Mouse (Mus musculus) neural tube, embryonic 11.5 days (tissue): Measurements from ENCODE around the gene Tshz2. TPM values are rescaled to one million over a fixed set of nuclear protein-coding genes. Genes with fewer than 3 reads are reported as not detected.

Experiments used
- ATAC-seq: fragments of 200-750 bp; cut with Nextera tagmentation; 2 replicates; pipeline ENCODE4 v1.8.0; 2017; ENCODE audit warnings: moderate number of reproducible peaks, mild to moderate bottlenecking, moderate TSS enrichment, moderate library complexity; ENCODE audit not compliant: insufficient read depth, low FRiP score, low TSS enrichment
- DNase-seq: peaks from one replicate; pipeline ENCODE4 v3.0.0-alpha.2; 2015; ENCODE audit warnings: low spot score
- H3K27ac ChIP-seq: fragments of 300-500 bp; sonication (generic); 2 replicates; pipeline ENCODE4 v1.5.1; 2014; ENCODE audit warnings: low read depth, mild to moderate bottlenecking, low read length
- H3K27me3 ChIP-seq: fragments of 300-500 bp; sonication (generic); 2 replicates; pipeline ENCODE4 v1.6.1; 2014; ENCODE audit warnings: mild to moderate bottlenecking, low read length, mixed read lengths; ENCODE audit not compliant: control insufficient read depth, insufficient read depth
- H3K36me3 ChIP-seq: fragments of 300-500 bp; sonication (generic); 2 replicates; pipeline ENCODE4 v1.6.1; 2014; ENCODE audit warnings: mild to moderate bottlenecking, low read length, moderate library complexity, mixed read lengths; ENCODE audit not compliant: control insufficient read depth, insufficient read depth
- H3K4me1 ChIP-seq: fragments of 300-500 bp; sonication (generic); 2 replicates; pipeline ENCODE4 v1.6.1; 2014; ENCODE audit warnings: low read length, mixed read lengths; ENCODE audit not compliant: control insufficient read depth, insufficient read depth
- H3K4me2 ChIP-seq: fragments of 300-500 bp; sonication (generic); 2 replicates; pipeline ENCODE4 v1.6.1; 2014; ENCODE audit warnings: low read depth, mild to moderate bottlenecking, moderate library complexity
- H3K4me3 ChIP-seq: fragments of 300-500 bp; sonication (generic); 2 replicates; pipeline ENCODE4 v1.5.1; 2014; ENCODE audit warnings: low read depth, low read length
- H3K9ac ChIP-seq: fragments of 300-500 bp; sonication (generic); 2 replicates; pipeline ENCODE4 v1.6.1; 2014; ENCODE audit warnings: mild to moderate bottlenecking, low read length
- H3K9me3 ChIP-seq: fragments of 300-500 bp; sonication (generic); 2 replicates; pipeline ENCODE4 v1.6.1; 2016; ENCODE audit warnings: low read length; ENCODE audit not compliant: control insufficient read depth
- WGBS: fragments of 180-500 bp; shearing (Covaris S2); extraction: QIAGEN DNeasy Blood & Tissue Kit; methylation state at CpG from one replicate; pipeline ENCODE4 v1.1.7; 2014; 5-methylcytosine and 5-hydroxymethylcytosine counted together
- polyA plus RNA-seq: library from polyadenylated mRNA; unstranded; fragments of >200 nt; fragmentation: Nextera tagmentation; extraction: Ambion mirVana; gene quantifications from 2 replicates; pipeline ENCODE4 v1.2.1, GENCODE M21; 2014

Tshz2 gene
- polyA plus RNA-seq, 1 experiment from 2014 or later = 9.1 TPM

DNA sequence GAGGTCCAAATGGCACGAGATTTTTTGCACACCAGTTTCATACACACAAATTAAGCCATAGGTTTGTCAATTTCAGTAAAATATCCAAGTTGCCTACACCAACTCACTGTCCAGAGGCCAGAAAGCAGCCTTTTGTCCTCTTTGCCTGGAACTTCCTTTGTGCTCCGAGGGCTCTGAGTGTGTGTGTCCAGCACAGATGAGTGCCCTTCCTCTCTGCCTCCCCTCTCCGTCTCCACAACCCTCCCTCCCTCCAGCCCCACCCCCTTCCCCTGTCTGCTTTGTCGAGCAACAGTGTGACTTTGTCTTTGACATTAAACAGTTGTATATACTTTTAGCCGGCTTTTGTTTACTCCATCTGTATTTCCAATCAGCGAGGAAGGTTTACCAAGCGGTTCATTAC, 201.8 kb downstream of the Tshz2 start:
- DNase-seq = peak; percentile 40
- no peak overlapping the region for H3K4me3 ChIP-seq
- peak; percentile 53 for ATAC-seq
- 31% methylated on average over 7 of the region's 7 CpGs for WGBS
- H3K9me3 ChIP-seq = no peaks in the 10 kb centered on the region
- no peak overlapping the region for H3K9ac ChIP-seq
- peaks cover 16% of the 10 kb centered on the region for H3K4me1 ChIP-seq
- no peak overlapping the region for H3K27ac ChIP-seq
- no peaks in the 10 kb centered on the region for H3K27me3 ChIP-seq
- H3K4me2 ChIP-seq = no peak overlapping the region
- no peaks in the 10 kb centered on the region for H3K36me3 ChIP-seq

DNA sequence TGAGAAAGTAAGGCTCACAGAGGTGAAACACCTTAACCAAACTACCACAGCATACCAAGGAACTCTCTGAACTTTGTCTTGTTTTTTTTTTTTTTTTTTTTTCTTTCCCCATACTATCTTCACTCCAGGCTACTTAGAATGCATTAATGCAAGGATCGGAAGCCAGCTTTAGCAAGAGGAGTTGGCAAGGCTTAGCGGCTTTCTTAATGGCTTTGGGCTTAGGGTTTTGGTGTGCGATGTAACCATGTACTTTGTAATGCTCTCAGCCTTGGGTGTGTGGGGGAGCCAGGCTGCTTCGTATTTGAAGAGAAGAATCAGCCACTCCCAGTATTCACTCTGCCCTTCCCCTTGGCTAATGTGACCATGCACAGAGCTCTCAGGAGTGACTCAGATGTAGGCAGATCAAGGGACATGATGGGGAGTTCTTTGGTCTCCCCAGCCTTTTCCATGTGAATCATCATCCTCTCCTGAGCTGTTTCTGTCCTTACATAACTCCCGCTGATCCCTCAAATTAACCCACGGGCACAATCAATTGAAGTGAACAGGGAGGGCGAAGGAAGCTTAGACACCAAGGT, 204.3 kb downstream of the Tshz2 start:
- H3K4me3 ChIP-seq = no peak overlapping the region
- no peaks in the 10 kb centered on the region for H3K9me3 ChIP-seq
- WGBS = 88% methylated on average over 7 of the region's 7 CpGs
- H3K9ac ChIP-seq = no peak overlapping the region
- H3K36me3 ChIP-seq = no peaks in the 10 kb centered on the region
- DNase-seq (no peak), ATAC-seq (no peak)
- H3K4me1 ChIP-seq = peaks cover 12% of the 10 kb centered on the region
- H3K27me3 ChIP-seq = no peaks in the 10 kb centered on the region
- no peak overlapping the region for H3K4me2 ChIP-seq
- no peak overlapping the region for H3K27ac ChIP-seq

DNA sequence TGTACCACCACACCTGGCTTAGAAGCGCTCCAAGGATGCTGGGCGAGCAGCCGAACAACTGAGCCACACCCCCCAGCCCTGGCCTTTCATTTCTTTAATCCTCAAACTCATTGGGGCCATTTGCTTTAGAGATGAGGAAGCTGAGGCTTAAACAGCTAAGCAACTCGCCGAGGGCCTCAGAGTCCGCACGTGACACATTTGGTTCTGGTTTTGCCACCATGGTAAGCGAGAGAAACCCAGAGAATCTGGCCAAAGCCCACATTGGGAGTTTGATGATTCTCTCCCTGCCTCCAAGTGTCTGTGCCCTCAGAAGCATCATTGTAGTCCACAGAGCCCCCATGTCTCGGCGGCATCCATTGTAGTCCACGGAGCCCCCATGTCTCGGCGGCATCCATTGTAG, 205.7 kb downstream of the Tshz2 start:
- H3K4me3 ChIP-seq = no peak overlapping the region
- 97% methylated on average over 13 of the region's 13 CpGs for WGBS
- no peak overlapping the region for H3K27ac ChIP-seq
- no peak overlapping the region for H3K4me2 ChIP-seq
- H3K4me1 ChIP-seq = peaks cover 6% of the 10 kb centered on the region
- ATAC-seq (no peak), DNase-seq (no peak)
- no peaks in the 10 kb centered on the region for H3K9me3 ChIP-seq
- H3K27me3 ChIP-seq = no peaks in the 10 kb centered on the region
- H3K36me3 ChIP-seq = no peaks in the 10 kb centered on the region
- H3K9ac ChIP-seq = no peak overlapping the region

DNA sequence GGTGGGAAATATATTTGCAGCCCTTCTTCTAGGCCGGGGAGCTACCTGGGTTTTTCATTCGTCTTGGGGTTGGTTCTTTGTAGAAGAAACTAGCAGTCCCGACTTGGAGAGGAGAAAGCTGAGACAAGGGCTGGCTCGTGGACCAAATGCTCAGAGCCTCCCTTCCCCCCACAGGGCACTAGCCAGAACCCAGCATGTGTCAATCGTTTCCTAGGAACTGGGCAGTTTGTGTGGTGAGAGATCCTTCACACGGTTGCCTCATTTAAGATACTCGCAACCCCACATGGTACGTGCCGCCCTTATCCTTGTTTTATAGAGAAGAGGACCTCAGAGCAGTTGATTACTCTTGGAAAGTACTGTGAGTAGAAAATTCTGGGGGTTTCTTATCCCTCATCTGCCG, 208.6 kb downstream of the Tshz2 start:
- Histone ChIP-seq H3K4me1 (no peaks in the 10 kb centered on the region), H3K36me3 (no peaks in the 10 kb centered on the region), H3K27ac (no peak overlapping the region), H3K9ac (no peak overlapping the region), H3K9me3 (no peaks in the 10 kb centered on the region), H3K27me3 (no peaks in the 10 kb centered on the region), H3K4me2 (no peak overlapping the region), H3K4me3 (no peak overlapping the region)
- 72% methylated on average over 10 of the region's 10 CpGs for WGBS
- ATAC-seq = no peak
- no peak for DNase-seq

DNA sequence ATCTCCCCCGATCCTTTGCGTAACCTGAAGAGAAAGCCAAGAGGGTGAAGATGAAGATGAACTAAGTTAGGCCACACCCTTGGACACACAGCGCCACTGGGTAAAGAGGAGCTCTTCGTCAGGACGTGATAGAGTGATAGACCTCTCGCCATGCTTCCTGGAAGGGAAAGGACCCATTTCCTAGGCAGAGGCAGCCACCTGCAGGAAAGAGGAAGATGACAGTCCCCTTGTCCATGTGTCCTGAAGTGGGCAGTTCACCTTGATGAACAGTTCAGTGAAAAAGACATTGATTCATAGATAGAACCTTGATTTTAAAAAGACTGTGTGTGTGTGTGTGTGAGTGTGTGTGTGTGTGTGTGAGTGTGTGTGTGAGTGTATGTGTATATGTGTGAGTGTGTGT, 209.7 kb downstream of the Tshz2 start:
- WGBS = 83% methylated on average over 6 of the region's 6 CpGs
- H3K27me3 ChIP-seq = no peaks in the 10 kb centered on the region
- no peak overlapping the region for H3K4me3 ChIP-seq
- H3K9ac ChIP-seq = no peak overlapping the region
- H3K4me2 ChIP-seq = no peak overlapping the region
- no peaks in the 10 kb centered on the region for H3K36me3 ChIP-seq
- H3K27ac ChIP-seq = no peak overlapping the region
- no peak for DNase-seq
- no peak for ATAC-seq
- no peaks in the 10 kb centered on the region for H3K4me1 ChIP-seq
- no peaks in the 10 kb centered on the region for H3K9me3 ChIP-seq

DNA sequence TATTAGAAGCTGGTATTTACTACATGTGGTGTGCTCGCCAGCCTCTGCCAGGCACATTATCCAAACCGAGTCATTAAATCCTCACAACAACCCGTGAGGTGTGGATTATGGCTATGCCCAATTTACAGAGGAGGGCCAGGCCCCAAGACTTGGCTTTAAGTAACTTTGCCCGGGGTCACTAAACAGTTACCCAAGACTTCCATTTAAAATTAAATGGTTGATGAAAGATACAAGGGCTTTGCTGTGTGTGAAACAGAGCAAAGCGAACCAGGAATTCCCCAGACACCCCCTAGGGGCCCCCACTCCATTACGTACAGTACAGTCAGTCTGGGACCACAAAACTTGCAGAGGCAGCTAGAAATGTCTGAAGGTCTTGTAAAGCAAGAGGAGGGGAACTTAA, 210.7 kb downstream of the Tshz2 start:
- Histone ChIP-seq H3K4me1 (no peaks in the 10 kb centered on the region), H3K4me3 (no peak overlapping the region), H3K9ac (no peak overlapping the region), H3K27ac (no peak overlapping the region), H3K27me3 (no peaks in the 10 kb centered on the region), H3K36me3 (no peaks in the 10 kb centered on the region), H3K4me2 (no peak overlapping the region), H3K9me3 (no peaks in the 10 kb centered on the region)
- no peak for DNase-seq
- 57% methylated on average over 6 of the region's 6 CpGs for WGBS
- ATAC-seq = no peak

DNA sequence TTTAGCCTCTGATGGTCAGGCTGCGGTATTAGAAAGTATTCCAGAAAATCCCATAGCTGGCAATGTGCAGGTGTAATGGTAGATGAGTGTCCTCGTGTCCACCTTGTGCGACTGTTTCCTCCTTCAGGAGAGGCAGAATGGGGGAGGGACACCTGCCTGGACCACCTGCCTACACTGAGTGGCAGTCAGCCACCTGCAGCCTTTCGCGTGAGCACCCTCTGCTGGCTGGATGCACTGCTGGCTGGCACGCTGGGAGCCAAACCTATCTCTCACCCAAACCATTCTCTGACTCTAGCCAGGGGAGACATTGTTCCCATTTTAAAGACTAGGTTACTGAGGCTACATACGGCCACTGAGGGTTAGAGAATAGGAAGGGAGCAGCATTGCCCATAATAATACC, 216.3 kb downstream of the Tshz2 start:
- Histone ChIP-seq H3K9ac (no peak overlapping the region), H3K27ac (no peak overlapping the region), H3K4me2 (no peak overlapping the region), H3K27me3 (no peaks in the 10 kb centered on the region), H3K4me1 (no peaks in the 10 kb centered on the region), H3K36me3 (no peaks in the 10 kb centered on the region), H3K9me3 (no peaks in the 10 kb centered on the region), H3K4me3 (no peak overlapping the region)
- DNase-seq (no peak), ATAC-seq (no peak)
- WGBS = 42% methylated on average over 7 of the region's 7 CpGs

DNA sequence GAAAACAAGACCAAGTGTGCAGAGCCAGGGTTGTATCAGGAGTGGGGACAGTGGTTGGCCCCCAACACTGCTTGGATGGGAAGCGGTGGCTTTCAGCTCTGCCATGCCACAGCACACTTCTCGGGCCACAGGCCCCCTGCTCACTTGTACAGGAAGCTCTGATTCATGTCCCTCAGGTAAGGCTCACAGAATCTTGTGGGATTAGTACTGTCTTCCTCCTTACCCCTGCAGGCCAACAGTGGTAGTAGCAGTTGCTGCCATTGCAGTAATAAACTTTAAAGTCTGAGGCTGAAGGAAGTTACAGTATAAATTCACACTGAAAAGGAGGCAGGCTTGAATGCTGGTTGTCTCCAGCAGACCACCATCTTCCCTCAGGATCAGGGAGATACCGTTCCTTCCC, 216.7 kb downstream of the Tshz2 start:
- Histone ChIP-seq H3K27ac (no peak overlapping the region), H3K27me3 (no peaks in the 10 kb centered on the region), H3K4me3 (no peak overlapping the region), H3K4me2 (no peak overlapping the region), H3K36me3 (no peaks in the 10 kb centered on the region), H3K9me3 (no peaks in the 10 kb centered on the region), H3K4me1 (no peaks in the 10 kb centered on the region), H3K9ac (no peak overlapping the region)
- no peak for ATAC-seq
- no peak for DNase-seq
- WGBS = 69% methylated on average over 3 of the region's 3 CpGs

DNA sequence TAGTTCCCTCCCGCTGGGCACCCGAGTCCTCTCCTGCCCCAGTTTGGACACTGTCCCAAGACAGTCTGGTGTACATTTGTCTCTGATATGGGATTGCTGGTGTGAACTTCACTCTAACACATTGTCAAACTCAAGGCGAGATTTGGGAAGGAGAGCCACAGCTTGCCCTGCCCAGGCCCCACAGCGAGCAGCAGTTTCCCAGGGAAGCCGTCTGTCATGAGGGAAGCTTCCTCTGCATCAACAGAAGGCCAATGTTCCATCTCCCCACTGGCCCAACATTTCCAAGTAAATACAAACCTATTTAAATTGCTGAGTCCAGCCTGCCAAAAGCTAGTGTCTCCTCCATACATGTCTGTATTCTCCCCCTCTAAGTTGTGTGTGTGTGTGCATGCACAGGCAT, 218.8 kb downstream of the Tshz2 start:
- Histone ChIP-seq H3K9me3 (no peaks in the 10 kb centered on the region), H3K4me2 (no peak overlapping the region), H3K4me1 (no peaks in the 10 kb centered on the region), H3K36me3 (no peaks in the 10 kb centered on the region), H3K27me3 (no peaks in the 10 kb centered on the region), H3K9ac (no peak overlapping the region), H3K27ac (no peak overlapping the region), H3K4me3 (no peak overlapping the region)
- 79% methylated on average over 5 of the region's 5 CpGs for WGBS
- ATAC-seq = no peak
- DNase-seq = no peak
